Mouse (Mus musculus): ENCODE results near the gene AK157302. TPM values are rescaled to one million over a fixed set of nuclear protein-coding genes. Genes with fewer than 3 reads are reported as not detected.
"Not testable (repeated sequence)": the region's sequence is repeated elsewhere in the genome, so short reads cannot be mapped to it uniquely, and the experiment has no call there.

The AK157302 gene
- total and polyA plus RNA-seq, 2 experiments from 2014 or later = 0.16 to 0.43 TPM

GRCm38 (mm10) chr13:21478759-21479670 is 16.0 kb upstream of the AK157302 start, which contains the start of the genes Zkscan4 and Gm10065:
Gene Zkscan4 (plus strand): TSS chr13:21478907.
Gene Gm10065 (minus strand): TSS chr13:21479441.
- H3K4me1 ChIP-seq (ENCODE audit: insufficient read depth, low read length); H3K27me3 ChIP-seq (ENCODE audit: insufficient read depth, low read length); H3K36me3 ChIP-seq (ENCODE audit: insufficient read depth, low read length); H3K9me3 ChIP-seq (ENCODE audit: low read length): not testable (repeated sequence)
- peak within 1 kb of the TSS; percentile 90 for H3K27ac ChIP-seq
- peak; percentile 93 for DNase-seq (ENCODE audit: low spot score)
- 3% methylated on average over 27 of the region's 31 CpGs for WGBS
- H3K9ac ChIP-seq (replicated peaks; ENCODE audit: low read length) = peak within 1 kb of the TSS; percentile 70
- TF ChIP-seq CTCF (IDR thresholded peaks at IDR 0.05; ENCODE audit: low read depth) = peak; percentile 57
- peak; percentile 94 for ATAC-seq
- H3K4me3 ChIP-seq (ENCODE audit: low read length) = peak within 1 kb of the TSS; percentile 57
- H3K4me2 ChIP-seq (ENCODE audit: low read depth, low read length) = peak within 1 kb of the TSS; percentile 56

- Histone ChIP-seq H3K27ac (no peak overlapping the region), H3K4me3 (ENCODE audit: low read length) (no peak overlapping the region), H3K4me2 (ENCODE audit: low read depth, low read length) (no peak overlapping the region), H3K27me3 (ENCODE audit: insufficient read depth, low read length) (no peaks in the 10 kb centered on the region), H3K9me3 (ENCODE audit: low read length) (no peaks in the 10 kb centered on the region), H3K36me3 (ENCODE audit: insufficient read depth, low read length) (peaks cover 15% of the 10 kb centered on the region; the same call in 1 of the 2 replicates), H3K4me1 (ENCODE audit: insufficient read depth, low read length) (no peaks in the 10 kb centered on the region), H3K9ac (replicated peaks; ENCODE audit: low read length) (no peak overlapping the region)
- ATAC-seq (no peak), DNase-seq (ENCODE audit: low spot score) (no peak)
- no peak for TF ChIP-seq CTCF (IDR thresholded peaks at IDR 0.05; ENCODE audit: low read depth)
- WGBS = 94% methylated on average over 1 of the region's 1 CpGs
Observed at GRCm38 (mm10) chr13:21486881-21487280, 8.1 kb upstream of the AK157302 start.

GRCm38 (mm10) chr13:21492847-21493246 is 2.2 kb upstream of the AK157302 start:
- Histone ChIP-seq H3K27ac (no peak overlapping the region), H3K4me3 (ENCODE audit: low read length) (no peak overlapping the region), H3K9ac (replicated peaks; ENCODE audit: low read length) (no peak overlapping the region), H3K4me2 (ENCODE audit: low read depth, low read length) (no peak overlapping the region), H3K4me1 (ENCODE audit: insufficient read depth, low read length) (no peaks in the 10 kb centered on the region), H3K9me3 (ENCODE audit: low read length) (no peaks in the 10 kb centered on the region), H3K27me3 (ENCODE audit: insufficient read depth, low read length) (no peaks in the 10 kb centered on the region), H3K36me3 (ENCODE audit: insufficient read depth, low read length) (no peaks in the 10 kb centered on the region)
- 93% methylated on average over 5 of the region's 5 CpGs for WGBS
- ATAC-seq (no peak), DNase-seq (ENCODE audit: low spot score) (no peak)
- TF ChIP-seq CTCF (IDR thresholded peaks at IDR 0.05; ENCODE audit: low read depth) = no peak

- not testable (repeated sequence) for H3K4me1 ChIP-seq (ENCODE audit: insufficient read depth, low read length); H3K9me3 ChIP-seq (ENCODE audit: low read length); H3K4me3 ChIP-seq (ENCODE audit: low read length); H3K27ac ChIP-seq; H3K4me2 ChIP-seq (ENCODE audit: low read depth, low read length); DNase-seq (ENCODE audit: low spot score); H3K9ac ChIP-seq (replicated peaks; ENCODE audit: low read length); H3K27me3 ChIP-seq (ENCODE audit: insufficient read depth, low read length); ATAC-seq; H3K36me3 ChIP-seq (ENCODE audit: insufficient read depth, low read length)
- WGBS = 92% methylated on average over 17 of the region's 17 CpGs
Observed at GRCm38 (mm10) chr13:21501182-21501581, 6.2 kb downstream of the AK157302 start, which contains the start of gene Gm11273. Gene Gm11273 (minus strand): TSS chr13:21501418.

- no peak overlapping the region for H3K4me3 ChIP-seq (ENCODE audit: low read length)
- H3K27me3 ChIP-seq (ENCODE audit: insufficient read depth, low read length) = no peaks in the 10 kb centered on the region
- no peaks in the 10 kb centered on the region for H3K9me3 ChIP-seq (ENCODE audit: low read length)
- DNase-seq (ENCODE audit: low spot score) (no peak), ATAC-seq (no peak)
- H3K9ac ChIP-seq (replicated peaks; ENCODE audit: low read length) = no peak overlapping the region
- no peak for TF ChIP-seq CTCF (IDR thresholded peaks at IDR 0.05; ENCODE audit: low read depth)
- no peaks in the 10 kb centered on the region for H3K36me3 ChIP-seq (ENCODE audit: insufficient read depth, low read length)
- 86% methylated on average over 5 of the region's 5 CpGs for WGBS
- H3K4me2 ChIP-seq (ENCODE audit: low read depth, low read length) = no peak overlapping the region
- H3K27ac ChIP-seq = no peak overlapping the region
- no peaks in the 10 kb centered on the region for H3K4me1 ChIP-seq (ENCODE audit: insufficient read depth, low read length)
Observed at GRCm38 (mm10) chr13:21502296-21502695, 7.3 kb downstream of the AK157302 start.

- Histone ChIP-seq H3K27me3 (ENCODE audit: insufficient read depth, low read length) (no peaks in the 10 kb centered on the region), H3K4me2 (ENCODE audit: low read depth, low read length) (peak overlapping the region; percentile 70), H3K9me3 (ENCODE audit: low read length) (no peaks in the 10 kb centered on the region), H3K36me3 (ENCODE audit: insufficient read depth, low read length) (no peaks in the 10 kb centered on the region), H3K27ac (peak overlapping the region; percentile 88), H3K4me1 (ENCODE audit: insufficient read depth, low read length) (no peaks in the 10 kb centered on the region), H3K9ac (replicated peaks; ENCODE audit: low read length) (peak overlapping the region; percentile 64), H3K4me3 (ENCODE audit: low read length) (peak overlapping the region; percentile 67)
- WGBS = 0% methylated on average over 21 of the region's 21 CpGs
- DNase-seq (ENCODE audit: low spot score) = peak; percentile 90
- 0 out of 2 replicates have a peak, but pooled peaks have one; percentile 5 for TF ChIP-seq CTCF (IDR thresholded peaks at IDR 0.05; ENCODE audit: low read depth)
- peak; percentile 99 for ATAC-seq
Observed at GRCm38 (mm10) chr13:21506221-21506649, 11.2 kb downstream of the AK157302 start.
